Mouse (Mus musculus) embryonic facial prominence, embryonic 14.5 days (tissue): ENCODE data around the gene Fhad1. TPM values are rescaled to one million over a fixed set of nuclear protein-coding genes. Genes with fewer than 3 reads are reported as not detected.

Experiments used
- ATAC-seq: fragments of 200-750 bp; cut with Nextera tagmentation; 2 replicates; pipeline ENCODE4 v1.8.0; 2017; ENCODE audit warnings: low read depth, moderate number of reproducible peaks, moderate TSS enrichment
- DNase-seq: peaks from one replicate; pipeline ENCODE4 v3.0.0-alpha.2; 2015; ENCODE audit warnings: low spot score
- H3K27ac ChIP-seq: fragments of 300-500 bp; sonication (generic); replicated peaks from 2 replicates; pipeline ENCODE4 v1.5.1; 2014; ENCODE audit warnings: low read depth, mild to moderate bottlenecking, low read length, moderate library complexity
- H3K27me3 ChIP-seq: fragments of 300-500 bp; sonication (generic); replicated peaks from 2 replicates; pipeline ENCODE4 v1.6.1; 2014; ENCODE audit warnings: low read length; ENCODE audit not compliant: control insufficient read depth, insufficient read depth
- H3K36me3 ChIP-seq: fragments of 300-500 bp; sonication (generic); 2 replicates; pipeline ENCODE4 v1.6.1; 2014; ENCODE audit warnings: low read length, mixed read lengths; ENCODE audit not compliant: control insufficient read depth, insufficient read depth
- H3K4me1 ChIP-seq: fragments of 300-500 bp; sonication (generic); 2 replicates; pipeline ENCODE4 v1.6.1; 2014; ENCODE audit warnings: antibody characterized with exemption, low read length; ENCODE audit not compliant: control insufficient read depth, insufficient read depth
- H3K4me2 ChIP-seq: fragments of 300-500 bp; sonication (generic); 2 replicates; pipeline ENCODE4 v1.6.1; 2014; ENCODE audit warnings: low read depth, mild to moderate bottlenecking, low read length, moderate library complexity, mixed read lengths
- H3K4me3 ChIP-seq: fragments of 300-500 bp; sonication (generic); 2 replicates; pipeline ENCODE4 v1.5.1; 2014; ENCODE audit warnings: low read depth, mild to moderate bottlenecking, low read length
- H3K9ac ChIP-seq: fragments of 300-500 bp; sonication (generic); 2 replicates; pipeline ENCODE4 v1.6.1; 2014; ENCODE audit warnings: low read depth, mild to moderate bottlenecking, low read length, moderate library complexity, mixed read lengths
- H3K9me3 ChIP-seq: fragments of 300-500 bp; sonication (generic); 2 replicates; pipeline ENCODE4 v1.6.1; 2016; ENCODE audit warnings: low read length; ENCODE audit not compliant: control insufficient read depth
- WGBS: fragments of 180-500 bp; shearing (Covaris S2); extraction: QIAGEN DNeasy Blood & Tissue Kit; methylation state at CpG from one replicate; pipeline ENCODE4 v1.1.7; 2014; 5-methylcytosine and 5-hydroxymethylcytosine counted together
- polyA plus RNA-seq: library from polyadenylated mRNA; unstranded; fragments of >200 nt; fragmentation: Nextera tagmentation; extraction: Ambion mirVana; gene quantifications from 2 replicates; pipeline ENCODE4 v1.2.1, GENCODE M21; 2014

The Fhad1 gene
- polyA plus RNA-seq, 1 experiment from 2014 or later = 6.8 TPM

DNA sequence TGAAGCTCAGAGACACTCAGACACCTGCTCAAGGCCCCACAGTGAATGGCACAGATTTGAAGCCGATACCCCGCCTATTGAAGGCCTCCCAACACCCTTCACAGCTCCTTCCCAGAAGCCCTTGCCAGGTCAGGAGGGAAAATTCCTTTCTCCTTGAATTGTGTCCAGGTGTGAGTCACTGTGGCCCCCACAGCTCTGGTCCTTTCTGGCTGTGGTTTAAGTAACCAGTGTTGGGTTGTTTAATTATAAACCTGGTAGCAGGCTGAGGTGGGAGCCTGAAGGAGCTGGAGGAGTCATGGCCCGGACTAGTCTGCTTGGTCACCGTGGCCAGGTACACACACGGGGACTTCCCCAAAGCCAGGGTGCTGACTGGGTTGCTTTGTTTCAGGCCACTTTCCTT, 32.1 kb upstream of the Fhad1 start:
- Histone ChIP-seq H3K4me1 (no peaks in the 10 kb centered on the region), H3K27ac (no peak overlapping the region), H3K9me3 (no peaks in the 10 kb centered on the region), H3K9ac (no peak overlapping the region), H3K4me3 (no peak overlapping the region), H3K36me3 (no peaks in the 10 kb centered on the region), H3K27me3 (no peaks in the 10 kb centered on the region), H3K4me2 (no peak overlapping the region)
- DNase-seq = no peak
- WGBS = 87% methylated on average over 5 of the region's 5 CpGs
- no peak for ATAC-seq

DNA sequence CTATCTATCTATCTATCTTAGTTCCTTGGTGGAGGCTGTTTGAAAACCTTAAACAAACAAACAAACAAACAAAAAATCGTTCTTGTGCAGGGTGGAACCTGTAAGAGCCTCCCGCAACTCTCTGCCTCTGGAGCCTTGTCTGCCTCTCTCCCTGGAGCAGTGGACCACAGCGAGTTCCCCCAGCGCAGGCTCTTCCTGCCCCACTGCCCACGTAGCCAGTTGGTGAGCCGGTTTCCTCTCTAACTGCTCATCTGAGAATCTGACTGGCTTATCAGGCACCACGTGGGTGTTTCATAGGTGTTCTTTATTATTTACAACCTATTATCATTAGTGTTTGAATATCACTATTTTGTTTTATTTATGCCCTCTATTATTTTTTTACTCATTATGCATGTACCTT, 31.6 kb upstream of the Fhad1 start:
- H3K4me1 ChIP-seq = no peaks in the 10 kb centered on the region
- ATAC-seq (no peak), DNase-seq (no peak)
- no peak overlapping the region for H3K4me2 ChIP-seq
- H3K36me3 ChIP-seq = no peaks in the 10 kb centered on the region
- H3K9ac ChIP-seq = no peak overlapping the region
- 76% methylated on average over 7 of the region's 7 CpGs for WGBS
- no peak overlapping the region for H3K27ac ChIP-seq
- H3K9me3 ChIP-seq = no peaks in the 10 kb centered on the region
- no peaks in the 10 kb centered on the region for H3K27me3 ChIP-seq
- H3K4me3 ChIP-seq = no peak overlapping the region

DNA sequence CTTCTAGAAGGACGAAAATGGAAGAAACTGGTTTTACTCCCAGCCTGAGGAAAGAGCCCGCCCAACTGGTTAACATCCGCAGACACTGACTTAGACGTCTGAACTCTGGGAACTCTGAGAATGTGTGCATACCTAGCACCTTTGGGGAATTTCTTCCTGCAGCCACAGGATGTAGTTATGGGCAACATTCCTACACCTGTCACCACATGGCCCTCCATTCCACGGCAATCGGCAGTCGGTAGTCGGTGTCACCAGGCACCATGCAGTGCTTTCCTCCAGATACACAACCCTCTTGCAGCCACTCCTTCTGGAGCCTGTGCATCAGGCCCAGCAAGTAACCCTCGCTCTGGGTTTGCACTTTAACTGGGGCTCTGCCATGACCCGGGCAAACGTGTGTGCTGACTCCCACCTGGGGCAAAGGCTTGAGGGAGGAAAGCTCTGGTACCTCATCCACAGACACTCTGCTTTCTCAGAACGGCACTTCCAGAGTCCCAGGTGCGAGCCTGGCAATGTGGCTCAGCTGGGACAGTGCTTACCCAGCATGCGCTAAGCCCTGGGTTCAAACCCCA, 30.8 kb upstream of the Fhad1 start:
- no peaks in the 10 kb centered on the region for H3K27me3 ChIP-seq
- H3K36me3 ChIP-seq = no peaks in the 10 kb centered on the region
- H3K4me3 ChIP-seq = no peak overlapping the region
- DNase-seq (no peak), ATAC-seq (no peak)
- 70% methylated on average over 14 of the region's 14 CpGs for WGBS
- no peak overlapping the region for H3K27ac ChIP-seq
- no peak overlapping the region for H3K4me2 ChIP-seq
- no peaks in the 10 kb centered on the region for H3K4me1 ChIP-seq
- no peak overlapping the region for H3K9ac ChIP-seq
- H3K9me3 ChIP-seq = no peaks in the 10 kb centered on the region

DNA sequence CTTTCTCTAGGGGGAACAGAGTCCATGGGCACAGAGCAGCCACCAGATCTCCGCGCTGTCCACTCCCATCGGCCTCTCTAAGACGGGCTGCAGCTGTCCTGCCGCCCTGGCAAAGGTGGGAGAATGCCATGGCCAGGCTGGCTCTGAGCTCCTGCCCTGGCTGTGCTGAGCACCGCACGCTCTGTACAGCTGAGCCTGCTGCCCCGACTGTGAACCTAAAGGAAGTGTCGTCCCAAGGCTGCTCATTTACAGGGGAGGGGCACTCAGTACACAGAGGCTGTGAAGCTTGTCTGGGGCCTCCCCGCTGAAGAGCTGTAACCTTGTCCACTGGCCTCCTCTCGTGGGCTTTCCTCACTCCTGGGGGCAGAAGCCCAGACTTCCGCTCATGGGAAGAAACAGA, 29.6 kb upstream of the Fhad1 start:
- Histone ChIP-seq H3K27me3 (no peaks in the 10 kb centered on the region), H3K9me3 (no peaks in the 10 kb centered on the region), H3K4me3 (no peak overlapping the region), H3K4me1 (no peaks in the 10 kb centered on the region), H3K4me2 (no peak overlapping the region), H3K27ac (no peak overlapping the region), H3K9ac (no peak overlapping the region), H3K36me3 (no peaks in the 10 kb centered on the region)
- 63% methylated on average over 10 of the region's 12 CpGs for WGBS
- DNase-seq (no peak), ATAC-seq (peak; percentile 71; the same call in 1 of the 2 replicates)

DNA sequence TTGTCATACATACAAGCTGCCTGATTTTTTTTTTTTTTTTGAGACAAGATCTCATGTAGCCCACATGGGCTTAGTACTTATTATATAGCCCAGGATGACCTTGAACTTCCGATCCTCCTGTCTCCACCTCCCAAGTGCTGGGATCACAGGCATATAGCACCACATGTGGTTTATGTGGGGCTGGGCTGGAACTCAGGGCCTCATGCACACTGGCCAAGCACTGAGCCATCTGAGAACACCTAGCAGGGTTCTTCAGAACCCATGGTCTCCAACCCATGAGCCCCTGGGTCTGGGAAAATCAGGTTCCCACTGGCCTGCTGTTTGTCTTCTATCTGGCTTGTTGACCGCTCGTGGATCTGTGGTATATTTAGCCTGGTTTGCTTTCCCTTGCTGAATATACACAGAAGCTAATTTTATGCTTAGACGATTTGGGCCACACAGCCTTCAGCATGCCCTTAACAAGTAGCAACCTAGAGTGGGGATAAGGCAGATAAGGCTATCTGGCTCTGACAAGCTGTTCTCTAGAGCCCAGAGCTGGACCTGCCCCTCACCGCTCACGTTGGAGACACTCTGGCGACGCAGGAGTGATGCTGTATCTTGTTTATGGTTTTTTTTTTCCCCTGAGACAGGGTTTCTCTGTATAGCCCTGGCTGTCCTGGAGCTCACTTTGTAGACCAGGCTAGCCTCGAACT, 24.9 kb upstream of the Fhad1 start:
- Histone ChIP-seq H3K27me3 (no peaks in the 10 kb centered on the region), H3K4me3 (no peak overlapping the region), H3K36me3 (peaks cover 8% of the 10 kb centered on the region; the same call in 1 of the 2 replicates), H3K4me2 (no peak overlapping the region), H3K4me1 (peaks cover 12% of the 10 kb centered on the region; the same call in 1 of the 2 replicates), H3K27ac (no peak overlapping the region), H3K9me3 (no peaks in the 10 kb centered on the region), H3K9ac (no peak overlapping the region)
- DNase-seq (no peak), ATAC-seq (no peak)
- 90% methylated on average over 9 of the region's 9 CpGs for WGBS

DNA sequence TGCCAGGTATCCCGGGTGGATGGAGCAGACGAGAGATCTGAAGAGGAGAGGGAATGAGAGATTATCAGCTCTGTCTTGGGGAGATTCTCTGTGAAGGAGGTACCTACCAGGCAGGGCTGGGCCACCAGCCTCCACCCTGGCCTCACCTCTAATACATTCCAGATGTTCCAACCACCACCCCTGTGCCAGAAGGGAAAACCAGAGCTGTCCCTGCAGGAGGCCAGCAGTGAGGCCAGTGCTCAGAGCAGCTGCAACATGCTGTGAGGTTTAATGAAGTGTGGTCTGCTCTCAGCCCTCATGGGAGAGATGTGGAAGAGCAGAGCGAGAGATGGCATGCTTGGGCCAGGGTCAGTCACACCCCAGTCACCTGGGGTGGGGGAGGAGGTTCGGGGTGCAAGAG, 23.0 kb upstream of the Fhad1 start:
- 46% methylated on average over 4 of the region's 4 CpGs for WGBS
- ATAC-seq = no peak

DNA sequence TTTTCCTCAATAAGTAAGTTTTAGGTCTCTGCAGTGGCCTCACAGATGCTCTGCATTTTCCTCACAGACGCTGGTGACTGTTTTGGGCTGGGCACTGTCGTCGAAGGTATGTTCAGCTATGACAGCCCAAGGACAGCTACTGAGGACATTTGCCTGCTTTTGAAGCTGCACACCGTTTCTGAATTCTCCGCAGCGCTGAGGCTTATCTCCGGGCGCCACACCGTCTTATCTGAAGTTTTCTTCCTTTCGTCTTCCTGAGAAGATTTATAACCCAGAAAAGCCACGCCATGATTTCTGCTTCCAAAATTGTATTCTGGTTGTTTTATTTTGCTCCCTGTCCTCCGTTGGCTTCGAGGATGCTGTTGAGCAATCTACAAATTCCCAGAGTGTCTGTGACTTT, 13.7 kb upstream of the Fhad1 start:
- Histone ChIP-seq H3K4me1 (no peaks in the 10 kb centered on the region), H3K4me3 (no peak overlapping the region), H3K4me2 (no peak overlapping the region), H3K27me3 (no peaks in the 10 kb centered on the region), H3K27ac (no peak overlapping the region), H3K9ac (no peak overlapping the region), H3K9me3 (no peaks in the 10 kb centered on the region), H3K36me3 (0 out of 2 replicates have a peak, but pooled peaks cover 3% of the 10 kb centered on the region)
- 85% methylated on average over 13 of the region's 13 CpGs for WGBS
- DNase-seq (no peak), ATAC-seq (no peak)

More for the DNA sequence above, 23.0 kb upstream of the Fhad1 start:
- peaks cover 12% of the 10 kb centered on the region; the same call in 1 of the 2 replicates for H3K4me1 ChIP-seq
- H3K9me3 ChIP-seq = no peaks in the 10 kb centered on the region
- H3K9ac ChIP-seq = no peak overlapping the region
- H3K27ac ChIP-seq = no peak overlapping the region
- H3K27me3 ChIP-seq = no peaks in the 10 kb centered on the region
- peaks cover 8% of the 10 kb centered on the region; the same call in 1 of the 2 replicates for H3K36me3 ChIP-seq
- no peak for DNase-seq
- H3K4me3 ChIP-seq = no peak overlapping the region
- no peak overlapping the region for H3K4me2 ChIP-seq

DNA sequence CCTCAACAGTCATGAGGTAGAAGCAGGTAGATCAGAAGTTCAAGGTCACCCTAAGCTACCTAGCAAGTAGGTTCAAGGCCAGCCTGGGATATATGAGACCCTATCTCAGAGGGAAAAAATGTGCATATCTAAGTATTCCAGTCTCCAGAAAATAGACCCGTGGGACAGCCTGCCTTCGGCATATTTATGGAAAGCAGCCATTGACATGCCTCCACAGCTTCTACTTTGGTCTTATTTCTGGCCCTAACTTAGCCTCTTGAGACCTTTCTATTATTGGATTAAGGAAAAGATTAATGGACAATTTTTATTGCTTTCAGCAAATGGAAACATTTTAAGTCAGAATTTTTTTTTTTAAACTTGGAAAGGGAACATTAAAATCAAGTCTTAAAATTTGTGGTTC, 12.1 kb upstream of the Fhad1 start:
- Histone ChIP-seq H3K27me3 (no peaks in the 10 kb centered on the region), H3K4me1 (no peaks in the 10 kb centered on the region), H3K27ac (no peak overlapping the region), H3K9me3 (no peaks in the 10 kb centered on the region), H3K4me2 (no peak overlapping the region), H3K9ac (no peak overlapping the region), H3K36me3 (0 out of 2 replicates have a peak, but pooled peaks cover 3% of the 10 kb centered on the region), H3K4me3 (no peak overlapping the region)
- DNase-seq (no peak), ATAC-seq (no peak)
- 58% methylated on average over 2 of the region's 2 CpGs for WGBS

DNA sequence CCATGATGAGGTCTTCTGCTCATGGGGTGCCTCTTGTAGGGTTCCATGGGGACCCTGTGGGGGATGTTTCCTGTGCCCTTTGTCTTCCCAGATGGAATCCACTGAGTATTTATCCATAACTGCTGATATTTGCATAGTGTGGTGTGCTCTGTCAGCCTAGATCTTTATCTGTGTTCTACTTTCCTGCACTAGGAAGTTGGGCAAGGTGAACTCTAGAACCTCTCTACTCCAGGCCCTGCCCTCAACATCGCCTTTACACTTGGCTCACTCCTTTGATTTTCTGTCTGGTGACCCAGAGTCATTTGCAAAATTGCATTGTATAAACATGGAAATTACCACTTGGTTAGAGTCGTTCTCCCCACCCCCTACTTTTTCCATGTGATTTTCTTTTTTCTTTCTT, 9.7 kb upstream of the Fhad1 start:
- Histone ChIP-seq H3K4me2 (no peak overlapping the region), H3K9me3 (no peaks in the 10 kb centered on the region), H3K4me3 (no peak overlapping the region), H3K36me3 (no peaks in the 10 kb centered on the region), H3K27me3 (no peaks in the 10 kb centered on the region), H3K9ac (no peak overlapping the region), H3K27ac (no peak overlapping the region), H3K4me1 (no peaks in the 10 kb centered on the region)
- no peak for DNase-seq
- WGBS = 85% methylated on average over 2 of the region's 2 CpGs
- no peak for ATAC-seq
